Mouse (Mus musculus) E14TG2a.4 (cell line): ENCODE measurements around the gene Klhdc8b.

ENCODE experiments used
- CTCF ChIP-seq: conservative IDR thresholded peaks from 2 replicates; pipeline ENCODE4 v1.5.1; 2014; ENCODE audit warnings: low read length
- NANOG ChIP-seq: IDR thresholded peaks from 2 replicates; pipeline ENCODE4 v1.6.1; 2014; ENCODE audit warnings: borderline replicate concordance, low read length, mixed read lengths
- POU5F1 ChIP-seq: IDR thresholded peaks from 2 replicates; pipeline ENCODE4 v1.6.1; 2014; ENCODE audit warnings: low read length, borderline replicate concordance

- TF ChIP-seq CTCF (no peak), NANOG (no peak), POU5F1 (no peak)
These were observed 45.5 kb upstream of the Klhdc8b start for GRCm38 (mm10) chr9:108506901-108507300.
